Mouse (Mus musculus) thymus, adult 2 months (tissue): ENCODE measurements around the gene Anks1. TPM values are rescaled to one million over a fixed set of nuclear protein-coding genes. Genes with fewer than 3 reads are reported as not detected.
A peak's percentile ranks its signal among the peaks of the same experiment; 100 is the strongest.
"Not testable (repeated sequence)": the region's sequence is repeated elsewhere in the genome, so short reads cannot be mapped to it uniquely, and the experiment has no call there.

Experiments used
- DNase-seq: peaks from one replicate; pipeline ENCODE4 v3.0.0; 2021
- H3K27ac ChIP-seq: fragments of 200-500 bp; 2 replicates; pipeline ENCODE4 v1.5.1; 2012; ENCODE audit warnings: low read length, control low read depth; ENCODE audit not compliant: control insufficient read depth, insufficient read depth
- H3K27me3 ChIP-seq: fragments of 200-500 bp; 2 replicates; pipeline ENCODE4 v1.6.1; 2012; ENCODE audit warnings: mild to moderate bottlenecking, low read length, moderate library complexity, mixed read lengths; ENCODE audit not compliant: control insufficient read depth, insufficient read depth
- H3K36me3 ChIP-seq: fragments of 200-500 bp; 2 replicates; pipeline ENCODE4 v1.6.1; 2012; ENCODE audit warnings: mild to moderate bottlenecking, low read length, moderate library complexity; ENCODE audit not compliant: control insufficient read depth, insufficient read depth
- H3K4me1 ChIP-seq: fragments of 200-500 bp; replicated peaks from 2 replicates; pipeline ENCODE4 v1.6.1; 2012; ENCODE audit warnings: low read length; ENCODE audit not compliant: control insufficient read depth, insufficient read depth
- H3K4me3 ChIP-seq: fragments of 200-500 bp; 2 replicates; pipeline ENCODE4 v1.5.1; 2012; ENCODE audit warnings: mild to moderate bottlenecking, low read length, control low read depth, moderate library complexity; ENCODE audit not compliant: control insufficient read depth, insufficient read depth
- CTCF ChIP-seq: fragments of 200-500 bp; IDR thresholded peaks from 2 replicates; pipeline ENCODE4 v1.5.1; 2012; ENCODE audit warnings: mild to moderate bottlenecking, control low read depth, low read length, moderate library complexity, borderline replicate concordance; ENCODE audit not compliant: control insufficient read depth, poor library complexity, insufficient read depth; ENCODE audit errors: extremely low read depth
- POLR2A ChIP-seq: fragments of 200-500 bp; IDR thresholded peaks from 2 replicates; pipeline ENCODE4 v1.6.1; 2012; ENCODE audit warnings: mild to moderate bottlenecking, low read length, control low read depth, moderate library complexity; ENCODE audit not compliant: control insufficient read depth, poor library complexity, insufficient read depth; ENCODE audit errors: extremely low read depth
- WGBS: fragments of 180-500 bp; shearing (Covaris S2); methylation state at CpG from one replicate; pipeline ENCODE4 v1.1.7; 2018; 5-methylcytosine and 5-hydroxymethylcytosine counted together
- polyA plus RNA-seq: library from polyadenylated mRNA; depleted of rRNA; stranded (reverse); fragments of >200 nt; gene quantifications from 2 replicates; pipeline ENCODE4 v1.2.3, GENCODE M21; 2012

Anks1 gene
- polyA plus RNA-seq, 1 experiment, result 103 TPM

GRCm38 (mm10) chr17:27946371-27946770 is 37.3 kb downstream of the Anks1 start:
- WGBS, result 98% methylated on average over 8 of the region's 8 CpGs
- H3K27me3 ChIP-seq, result no peaks in the 10 kb centered on the region
- no peaks in the 10 kb centered on the region for H3K4me1 ChIP-seq
- no peak for TF ChIP-seq POLR2A
- H3K27ac ChIP-seq, result no peak overlapping the region
- no peak overlapping the region for H3K4me3 ChIP-seq
- no peak for DNase-seq
- no peaks in the 10 kb centered on the region for H3K36me3 ChIP-seq

- Histone ChIP-seq H3K36me3 (no peaks in the 10 kb centered on the region), H3K4me1 (no peaks in the 10 kb centered on the region), H3K4me3 (no peak overlapping the region), H3K27ac (no peak overlapping the region), H3K27me3 (no peaks in the 10 kb centered on the region)
- no peak for DNase-seq
- WGBS, result 97% methylated on average over 2 of the region's 2 CpGs
- TF ChIP-seq CTCF (no peak), POLR2A (no peak)
Measured at GRCm38 (mm10) chr17:27947155-27947554, 38.0 kb downstream of the Anks1 start.

GRCm38 (mm10) chr17:27953136-27953535 is 44.0 kb downstream of the Anks1 start:
- Histone ChIP-seq H3K4me3 (no peak overlapping the region), H3K27ac (no peak overlapping the region), H3K4me1 (no peaks in the 10 kb centered on the region), H3K36me3 (no peaks in the 10 kb centered on the region), H3K27me3 (no peaks in the 10 kb centered on the region)
- no peak for DNase-seq
- no peak for TF ChIP-seq CTCF
- no peak for TF ChIP-seq POLR2A
- 90% methylated on average over 6 of the region's 6 CpGs for WGBS

GRCm38 (mm10) chr17:27954629-27955402 is 45.7 kb downstream of the Anks1 start:
- TF ChIP-seq CTCF (no peak), POLR2A (no peak)
- no peak overlapping the region for H3K27ac ChIP-seq

GRCm38 (mm10) chr17:27957649-27958048 is 48.5 kb downstream of the Anks1 start:
- H3K27me3 ChIP-seq, result no peaks in the 10 kb centered on the region
- 99% methylated on average over 9 of the region's 9 CpGs for WGBS
- H3K4me3 ChIP-seq, result no peak overlapping the region
- no peak overlapping the region for H3K27ac ChIP-seq
- H3K36me3 ChIP-seq, result no peaks in the 10 kb centered on the region
- peaks cover 9% of the 10 kb centered on the region for H3K4me1 ChIP-seq
- no peak for DNase-seq
- TF ChIP-seq CTCF (no peak), POLR2A (no peak)

More at GRCm38 (mm10) chr17:27954629-27955402, 45.7 kb downstream of the Anks1 start:
- WGBS, result 92% methylated on average over 14 of the region's 14 CpGs
- H3K4me3 ChIP-seq, result no peak overlapping the region
- no peaks in the 10 kb centered on the region for H3K27me3 ChIP-seq
- DNase-seq, result no peak
- H3K36me3 ChIP-seq, result no peaks in the 10 kb centered on the region
- H3K4me1 ChIP-seq, result no peaks in the 10 kb centered on the region

GRCm38 (mm10) chr17:27960128-27961111 is 51.3 kb downstream of the Anks1 start:
- 92% methylated on average over 21 of the region's 21 CpGs for WGBS
- Histone ChIP-seq H3K27me3 (no peaks in the 10 kb centered on the region), H3K4me3 (no peak overlapping the region), H3K4me1 (peaks cover 17% of the 10 kb centered on the region), H3K36me3 (no peaks in the 10 kb centered on the region), H3K27ac (no peak overlapping the region)
- no peak for DNase-seq
- TF ChIP-seq POLR2A (no peak), CTCF (no peak)

- H3K36me3 ChIP-seq, H3K4me3 ChIP-seq, H3K27me3 ChIP-seq, DNase-seq: not testable (repeated sequence)
- 69% methylated on average over 7 of the region's 7 CpGs for WGBS
- Histone ChIP-seq H3K27ac (peak overlapping the region; percentile 14; the same call in 1 of the 2 replicates), H3K4me1 (peaks cover 17% of the 10 kb centered on the region)
Measured at GRCm38 (mm10) chr17:27963120-27963519, 54.0 kb downstream of the Anks1 start.
